Mouse (Mus musculus) heart, embryonic 15.5 days (tissue): ENCODE data around the gene Lin54. TPM values are rescaled to one million over a fixed set of nuclear protein-coding genes. Genes with fewer than 3 reads are reported as not detected.

Experiments used
- ATAC-seq: fragments of 200-750 bp; cut with Nextera tagmentation; replicated peaks from 2 replicates; pipeline ENCODE4 v1.8.0; 2017; ENCODE audit warnings: low read depth, moderate TSS enrichment; ENCODE audit not compliant: insufficient number of reproducible peaks, insufficient read depth, low FRiP score
- H3K27ac ChIP-seq: fragments of 300-500 bp; sonication (generic); 2 replicates; pipeline ENCODE4 v1.5.1; 2015; ENCODE audit warnings: mild to moderate bottlenecking, inconsistent platforms
- H3K27me3 ChIP-seq: fragments of 300-500 bp; sonication (generic); 2 replicates; pipeline ENCODE4 v1.6.1; 2015; ENCODE audit warnings: inconsistent platforms
- H3K36me3 ChIP-seq: fragments of 300-500 bp; sonication (generic); 2 replicates; pipeline ENCODE4 v1.6.1; 2015; ENCODE audit warnings: mild to moderate bottlenecking, inconsistent platforms
- H3K4me1 ChIP-seq: fragments of 300-500 bp; sonication (generic); replicated peaks from 2 replicates; pipeline ENCODE4 v1.6.1; 2015; ENCODE audit warnings: inconsistent platforms
- H3K4me2 ChIP-seq: fragments of 300-500 bp; sonication (generic); 2 replicates; pipeline ENCODE4 v1.6.1; 2015; ENCODE audit warnings: inconsistent platforms, mild to moderate bottlenecking, moderate library complexity
- H3K4me3 ChIP-seq: fragments of 300-500 bp; sonication (generic); 2 replicates; pipeline ENCODE4 v1.5.1; 2015; ENCODE audit warnings: mild to moderate bottlenecking, inconsistent platforms
- H3K9ac ChIP-seq: fragments of 300-500 bp; sonication (generic); 2 replicates; pipeline ENCODE4 v1.6.1; 2015; ENCODE audit warnings: mild to moderate bottlenecking, inconsistent platforms
- H3K9me3 ChIP-seq: fragments of 300-500 bp; sonication (generic); replicated peaks from 2 replicates; pipeline ENCODE4 v1.6.1; 2016; ENCODE audit warnings: inconsistent platforms
- whole genome bisulfite sequencing: fragments of 180-500 bp; shearing (Covaris S2); methylation state at CpG from one replicate; pipeline ENCODE4 v1.1.7; 2015; ENCODE audit warnings: mixed read lengths; 5-methylcytosine and 5-hydroxymethylcytosine counted together
- polyA plus RNA-seq: library from polyadenylated mRNA; unstranded; fragments of >200 nt; fragmentation: Nextera tagmentation; extraction: Ambion mirVana; gene quantifications from 2 replicates; pipeline ENCODE4 v1.2.1, GENCODE M21; 2015

The Lin54 gene
- polyA plus RNA-seq, 1 experiment from 2014 or later, result 10.2 TPM

DNA sequence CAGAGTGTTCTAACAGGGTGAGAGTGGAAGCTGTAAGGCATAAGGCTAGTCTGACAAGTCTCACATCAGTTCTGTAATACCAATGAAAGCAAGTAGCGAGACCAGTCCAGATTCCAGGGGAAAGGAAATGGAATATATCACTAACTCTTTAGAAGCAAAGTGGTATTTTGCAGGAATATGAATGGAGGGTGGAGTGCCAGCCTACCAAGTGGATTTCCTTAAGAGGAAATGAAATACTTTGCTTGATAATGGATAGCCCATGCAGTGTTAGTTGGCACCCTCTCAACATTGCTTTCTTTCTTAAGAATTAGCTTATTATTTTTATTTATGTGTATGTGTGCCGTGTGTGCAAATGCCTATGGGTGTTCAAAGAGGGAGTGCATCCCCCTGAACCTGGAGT lies 19.8 kb upstream of the Lin54 start:
- H3K4me2 ChIP-seq, result no peak overlapping the region

DNA sequence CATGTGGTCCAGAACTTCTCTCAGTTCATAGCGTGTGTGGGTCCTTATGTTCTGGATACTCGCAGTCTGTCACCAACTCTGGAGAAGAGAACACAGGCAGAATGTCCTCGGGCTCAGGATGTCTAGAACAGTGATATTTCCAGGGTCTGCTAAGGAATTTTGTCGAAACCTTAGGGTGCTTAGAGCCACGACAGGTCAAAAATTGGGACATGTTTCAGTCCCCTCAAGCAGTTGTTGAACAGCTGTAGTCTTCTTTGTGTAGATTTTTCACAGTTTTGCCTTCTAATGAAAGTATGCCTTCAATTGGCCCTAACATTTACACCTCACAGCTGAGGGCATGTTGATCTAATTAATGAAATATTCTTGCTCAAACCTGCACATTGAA lies 18.6 kb upstream of the Lin54 start:
- peak overlapping the region; percentile 74 for H3K4me2 ChIP-seq
- H3K27ac ChIP-seq, result no peak overlapping the region; the same call in 1 of the 2 replicates
- H3K4me1 ChIP-seq, result peaks cover 15% of the 10 kb centered on the region
- no peak for ATAC-seq
- H3K36me3 ChIP-seq, result no peaks in the 10 kb centered on the region
- H3K27me3 ChIP-seq, result peaks cover 6% of the 10 kb centered on the region
- peak overlapping the region; percentile 78 for H3K9ac ChIP-seq
- H3K4me3 ChIP-seq, result peak overlapping the region; percentile 76
- WGBS, result 2% methylated on average over 5 of the region's 5 CpGs
- H3K9me3 ChIP-seq, result no peaks in the 10 kb centered on the region

More for the DNA sequence above, 19.8 kb upstream of the Lin54 start:
- Histone ChIP-seq H3K36me3 (no peaks in the 10 kb centered on the region), H3K27me3 (peaks cover 6% of the 10 kb centered on the region), H3K4me3 (no peak overlapping the region), H3K9ac (no peak overlapping the region), H3K9me3 (no peaks in the 10 kb centered on the region), H3K4me1 (peaks cover 15% of the 10 kb centered on the region), H3K27ac (no peak overlapping the region)
- no peak for ATAC-seq
- 64% methylated on average over 2 of the region's 2 CpGs for WGBS

DNA sequence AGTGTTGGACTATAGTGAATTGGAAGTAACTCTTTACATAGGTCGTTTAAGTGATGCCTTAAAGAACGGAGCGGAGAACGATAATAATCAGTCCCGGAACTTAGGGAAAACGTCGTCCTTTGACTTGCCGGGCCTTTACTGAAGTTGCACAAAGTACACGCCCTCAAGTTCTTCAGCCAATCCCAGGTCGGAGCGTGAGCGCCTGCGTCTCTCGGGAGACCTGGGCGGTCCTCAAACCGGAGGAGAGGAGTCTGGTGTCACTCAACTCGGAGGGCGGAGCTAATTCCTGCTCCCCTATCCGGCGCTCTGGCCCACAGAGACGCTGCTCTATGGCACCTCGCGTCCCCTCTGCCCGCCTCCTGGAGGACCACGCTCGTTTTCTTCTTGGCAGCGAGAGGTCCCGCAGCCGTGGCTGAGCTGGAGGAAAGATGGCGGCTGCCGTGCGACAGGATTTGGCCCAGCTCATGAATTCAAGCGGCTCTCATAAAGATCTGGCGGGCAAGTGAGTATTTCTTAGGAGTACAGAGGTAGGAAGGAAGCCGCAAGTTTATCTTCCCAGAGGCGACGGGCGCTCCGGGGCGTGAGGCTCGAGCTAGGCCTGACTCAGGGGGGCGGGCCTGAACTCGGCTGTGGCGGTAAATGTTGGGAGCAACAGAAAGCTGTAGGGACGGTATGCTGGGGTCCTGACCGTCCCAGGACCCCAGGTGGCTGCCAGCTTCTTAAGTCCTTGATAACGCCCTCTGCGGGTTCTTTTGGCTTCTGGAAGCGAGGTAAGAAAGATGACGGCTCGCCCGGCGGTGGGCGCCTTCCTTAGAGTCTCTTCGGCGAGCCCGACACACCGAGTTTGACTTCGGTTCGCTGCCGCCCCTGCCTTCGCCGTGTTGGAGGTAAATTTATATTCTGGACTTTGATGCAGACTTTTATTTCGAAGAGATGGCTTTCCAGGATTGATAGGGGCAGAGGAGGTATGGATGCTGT lies 17.9 kb upstream of the Lin54 start, which contains the start of gene Cops4:
TSS of gene Cops4 (plus strand) at position 261 of the 978 bp plus-strand sequence.
- WGBS, result under 1% methylated on average over 64 of the region's 64 CpGs
- peak within 1 kb of the TSS; percentile 78 for H3K9ac ChIP-seq
- H3K9me3 ChIP-seq, result no peaks in the 10 kb centered on the region
- peaks cover 15% of the 10 kb centered on the region for H3K4me1 ChIP-seq
- no peaks in the 10 kb centered on the region for H3K36me3 ChIP-seq
- peaks cover 6% of the 10 kb centered on the region for H3K27me3 ChIP-seq
- peak within 1 kb of the TSS; percentile 82 for H3K27ac ChIP-seq
- peak within 1 kb of the TSS; percentile 76 for H3K4me3 ChIP-seq
- H3K4me2 ChIP-seq, result peak within 1 kb of the TSS; percentile 74
- ATAC-seq, result peak; percentile 100

DNA sequence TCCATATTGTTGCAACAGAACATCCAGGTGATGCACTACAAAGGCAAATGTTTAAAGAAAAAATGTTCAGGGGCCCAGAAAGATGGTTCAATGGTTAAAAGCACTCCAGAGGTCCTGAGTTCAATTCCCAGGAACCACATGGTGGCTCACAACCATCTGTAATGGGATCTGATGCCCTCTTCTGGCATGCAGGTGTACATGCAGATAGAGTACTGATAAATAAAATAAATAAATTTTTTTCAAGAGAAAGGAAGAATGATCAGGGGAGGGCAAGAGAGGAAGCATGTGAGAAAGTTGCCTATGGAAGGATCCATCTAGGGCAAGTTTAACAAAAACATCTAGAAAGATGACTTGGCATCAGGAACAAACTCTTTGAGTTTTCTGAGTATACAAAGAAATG lies 12.1 kb upstream of the Lin54 start:
- no peaks in the 10 kb centered on the region for H3K9me3 ChIP-seq
- H3K27me3 ChIP-seq, result peaks cover 6% of the 10 kb centered on the region
- H3K27ac ChIP-seq, result no peak overlapping the region
- peaks cover 1% of the 10 kb centered on the region for H3K4me1 ChIP-seq
- H3K4me3 ChIP-seq, result no peak overlapping the region
- H3K9ac ChIP-seq, result no peak overlapping the region
- no peaks in the 10 kb centered on the region for H3K36me3 ChIP-seq
- no peak overlapping the region for H3K4me2 ChIP-seq
- ATAC-seq, result no peak

DNA sequence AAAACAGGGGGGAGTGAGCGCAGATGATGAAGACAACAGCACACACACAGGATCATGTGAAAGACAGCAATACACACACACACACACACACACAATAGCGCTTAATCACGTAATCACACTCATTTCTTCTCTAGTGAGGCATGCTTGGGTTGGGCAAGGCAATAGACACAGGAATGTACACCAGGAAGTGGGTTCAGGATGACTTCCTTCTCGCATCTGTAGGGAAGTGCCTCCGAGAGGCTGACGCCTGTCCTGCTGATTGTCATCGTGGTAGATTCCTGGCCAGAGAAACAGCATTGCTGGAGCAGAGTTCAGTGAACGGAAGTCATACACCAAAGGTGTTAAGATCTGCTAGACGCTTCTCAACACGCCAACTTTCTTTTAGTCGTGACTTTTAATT lies 8.8 kb upstream of the Lin54 start:
- Histone ChIP-seq H3K27me3 (no peaks in the 10 kb centered on the region), H3K4me2 (no peak overlapping the region), H3K9ac (no peak overlapping the region), H3K36me3 (no peaks in the 10 kb centered on the region), H3K4me1 (no peaks in the 10 kb centered on the region), H3K4me3 (no peak overlapping the region), H3K9me3 (no peaks in the 10 kb centered on the region), H3K27ac (no peak overlapping the region)
- no peak for ATAC-seq
- WGBS, result 56% methylated on average over 11 of the region's 11 CpGs

DNA sequence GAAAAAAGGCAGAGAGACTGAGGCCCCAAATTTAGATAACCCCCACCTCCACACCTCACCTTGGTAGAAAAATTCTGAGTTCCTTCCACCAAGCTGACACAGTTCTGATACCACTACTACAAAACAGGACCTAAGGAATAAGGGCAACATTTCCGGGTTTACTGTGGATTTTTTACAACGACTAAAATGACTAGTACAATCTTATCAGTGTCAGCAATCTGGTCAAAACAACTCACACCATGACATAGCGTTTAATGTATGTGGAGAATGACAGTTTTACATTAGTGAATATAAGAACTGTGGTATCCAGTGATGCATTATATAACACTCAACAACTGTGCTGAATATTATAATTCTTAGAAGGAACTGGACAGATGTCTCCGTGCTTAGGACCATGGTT lies 828 bp upstream of the Lin54 start:
- H3K27ac ChIP-seq, result peak overlapping the region; percentile 75; the same call in 1 of the 2 replicates

DNA sequence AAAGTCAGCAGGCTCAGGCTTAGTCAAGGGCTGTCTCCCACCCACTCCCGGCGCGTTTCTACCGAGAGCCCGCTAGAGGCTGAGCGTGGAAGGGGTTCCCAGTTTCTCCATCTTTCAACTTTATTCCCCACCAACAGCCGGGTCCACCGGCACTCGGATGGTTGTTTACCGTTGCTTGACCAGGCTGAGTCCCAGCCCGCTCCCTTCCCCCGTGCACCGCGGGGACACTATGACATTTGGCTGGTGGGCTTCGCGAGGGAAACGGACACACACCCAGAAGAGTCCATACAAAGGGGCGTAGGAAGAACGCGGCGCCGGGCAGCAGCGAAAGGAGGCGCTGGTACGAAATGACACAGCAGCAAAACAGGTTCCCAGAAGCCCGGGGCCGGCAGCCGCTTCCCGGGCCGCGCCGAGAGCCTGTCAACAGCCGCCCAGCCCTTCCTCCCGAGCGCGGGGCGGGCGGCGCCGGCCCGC lies 571 bp downstream of the Lin54 start:
- peak overlapping the region; percentile 78 for H3K27ac ChIP-seq
- no peaks in the 10 kb centered on the region for H3K36me3 ChIP-seq
- peak overlapping the region; percentile 78 for H3K9ac ChIP-seq
- H3K4me2 ChIP-seq, result peak overlapping the region; percentile 96
- H3K27me3 ChIP-seq, result no peaks in the 10 kb centered on the region
- ATAC-seq, result peak; percentile 16; the same call in 1 of the 2 replicates
- peaks cover 23% of the 10 kb centered on the region for H3K4me1 ChIP-seq
- under 1% methylated on average over 32 of the region's 41 CpGs for WGBS
- no peaks in the 10 kb centered on the region for H3K9me3 ChIP-seq
- peak overlapping the region; percentile 72 for H3K4me3 ChIP-seq

More for the DNA sequence above, 828 bp upstream of the Lin54 start:
- no peak for ATAC-seq
- Histone ChIP-seq H3K9me3 (no peaks in the 10 kb centered on the region), H3K9ac (no peak overlapping the region), H3K4me1 (peaks cover 23% of the 10 kb centered on the region), H3K4me2 (no peak overlapping the region), H3K36me3 (no peaks in the 10 kb centered on the region), H3K27me3 (no peaks in the 10 kb centered on the region), H3K4me3 (peak overlapping the region; percentile 72; the same call in 1 of the 2 replicates)
- WGBS, result 67% methylated on average over 4 of the region's 4 CpGs

DNA sequence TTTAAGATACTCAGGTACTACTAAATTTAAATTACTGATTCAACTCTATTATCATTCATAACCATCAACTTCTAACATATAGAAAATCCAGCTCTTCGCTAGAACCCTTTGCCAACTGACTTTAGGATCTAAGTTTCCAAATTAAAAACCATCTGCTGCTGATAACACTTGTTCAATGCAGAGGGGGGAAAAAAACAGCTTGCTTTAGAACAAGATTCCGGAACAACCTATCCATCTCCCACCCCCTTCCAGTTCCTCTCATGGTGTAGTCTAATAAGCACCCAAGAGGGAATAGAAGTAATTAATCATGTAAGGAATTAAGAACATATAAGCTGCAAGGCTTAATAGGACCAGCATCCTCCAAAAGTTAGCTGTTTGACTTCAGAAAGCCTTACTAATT lies 1.2 kb downstream of the Lin54 start:
- peak overlapping the region; percentile 96 for H3K4me2 ChIP-seq
- peak overlapping the region; percentile 78 for H3K9ac ChIP-seq
- H3K36me3 ChIP-seq, result no peaks in the 10 kb centered on the region
- ATAC-seq, result no peak
- H3K4me1 ChIP-seq, result peaks cover 23% of the 10 kb centered on the region
- H3K27ac ChIP-seq, result peak overlapping the region; percentile 78
- 14% methylated on average over 2 of the region's 2 CpGs for WGBS
- H3K4me3 ChIP-seq, result peak overlapping the region; percentile 72
- no peaks in the 10 kb centered on the region for H3K9me3 ChIP-seq
- no peaks in the 10 kb centered on the region for H3K27me3 ChIP-seq

DNA sequence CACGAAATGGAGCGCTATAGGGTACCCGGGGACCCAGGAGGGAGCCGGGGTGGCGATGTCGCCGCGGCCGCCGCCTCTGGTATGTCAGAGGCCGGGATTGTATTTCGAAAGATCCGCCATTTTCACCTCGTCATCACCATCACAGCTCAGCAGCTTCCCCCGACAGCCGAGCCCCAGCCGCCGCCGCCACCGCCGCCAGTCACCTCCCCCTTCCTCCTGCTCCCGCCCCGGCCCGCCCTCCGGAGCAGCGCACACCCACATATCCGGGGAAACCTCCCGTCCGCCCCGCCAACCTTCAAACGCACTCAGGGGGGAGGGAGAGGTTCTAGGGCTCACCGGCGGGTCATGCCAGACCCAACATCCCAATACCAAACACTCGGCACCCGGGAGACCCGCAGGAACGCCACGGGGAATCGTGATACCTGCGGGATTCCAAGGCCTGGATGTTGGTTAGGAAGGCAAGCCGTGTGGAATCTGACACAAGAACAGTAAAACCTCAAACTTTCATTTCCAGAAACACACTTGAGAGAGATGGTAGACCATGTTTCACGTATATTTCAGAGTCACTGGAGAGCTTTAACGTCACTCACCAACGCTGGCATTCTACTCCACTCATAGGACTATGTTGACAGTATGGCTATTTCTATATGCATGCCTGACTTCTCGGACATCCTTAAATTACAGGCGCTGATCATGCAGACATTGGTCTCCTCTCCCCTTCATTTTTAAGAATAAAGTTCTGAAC lies 1.8 kb downstream of the Lin54 start:
- Histone ChIP-seq H3K4me1 (peaks cover 23% of the 10 kb centered on the region), H3K9ac (peak overlapping the region; percentile 73), H3K36me3 (no peaks in the 10 kb centered on the region), H3K9me3 (no peaks in the 10 kb centered on the region), H3K4me2 (peak overlapping the region; percentile 96), H3K27ac (peak overlapping the region; percentile 72), H3K4me3 (peak overlapping the region; percentile 72), H3K27me3 (no peaks in the 10 kb centered on the region)
- WGBS, result 1% methylated on average over 46 of the region's 46 CpGs
- peak; percentile 69 for ATAC-seq

DNA sequence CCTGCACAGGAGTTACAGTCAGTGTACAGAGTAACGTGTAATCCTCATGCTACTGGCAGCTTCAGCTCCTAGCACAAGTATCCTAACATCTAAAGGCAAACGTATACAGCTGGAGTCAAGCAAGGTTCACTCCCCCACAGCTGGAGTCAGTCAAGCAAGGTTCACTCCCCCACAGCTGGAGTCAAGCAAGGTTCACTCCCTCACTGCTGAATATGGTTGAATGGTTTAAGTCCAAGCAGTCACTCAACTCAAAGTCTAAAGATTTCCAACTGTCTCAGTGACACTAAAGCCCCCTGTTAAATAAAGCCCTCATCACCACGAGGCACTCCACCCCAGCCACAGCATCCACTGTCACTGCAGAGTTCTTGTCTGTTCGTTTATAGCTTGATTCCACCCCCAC lies 8.7 kb downstream of the Lin54 start:
- Histone ChIP-seq H3K4me2 (no peak overlapping the region), H3K4me1 (peaks cover 9% of the 10 kb centered on the region; the same call in 1 of the 2 replicates), H3K36me3 (no peaks in the 10 kb centered on the region), H3K9me3 (no peaks in the 10 kb centered on the region), H3K4me3 (no peak overlapping the region), H3K27me3 (no peaks in the 10 kb centered on the region), H3K27ac (no peak overlapping the region), H3K9ac (no peak overlapping the region)
- 50% methylated on average over 4 of the region's 4 CpGs for WGBS
- no peak for ATAC-seq

DNA sequence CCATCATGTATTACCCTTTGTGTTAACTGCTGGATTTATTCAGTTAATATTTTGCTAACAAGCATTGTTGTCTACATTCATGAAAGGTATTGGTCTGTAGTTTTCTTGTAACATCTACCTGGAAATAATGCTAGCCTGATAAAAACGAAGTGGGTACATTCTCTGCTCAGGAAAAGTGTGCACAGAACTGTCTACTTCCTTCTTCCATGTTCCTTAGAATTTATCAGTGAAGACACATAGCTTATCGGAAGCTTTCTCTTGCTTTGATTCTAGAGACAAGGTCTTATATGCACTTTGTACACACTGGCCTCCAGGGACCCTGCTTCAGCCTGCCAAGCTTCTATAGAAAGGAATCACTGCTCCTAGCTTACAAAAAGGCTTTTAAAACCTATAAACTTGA lies 11.1 kb downstream of the Lin54 start:
- Histone ChIP-seq H3K9me3 (no peaks in the 10 kb centered on the region), H3K4me3 (no peak overlapping the region), H3K27ac (no peak overlapping the region), H3K4me1 (peaks cover 9% of the 10 kb centered on the region; the same call in 1 of the 2 replicates), H3K36me3 (peaks cover 4% of the 10 kb centered on the region), H3K4me2 (no peak overlapping the region), H3K9ac (no peak overlapping the region), H3K27me3 (no peaks in the 10 kb centered on the region)
- 73% methylated on average over 2 of the region's 2 CpGs for WGBS
- ATAC-seq, result no peak
